Mouse (Mus musculus) testis, adult 2 months (tissue): ENCODE data around the gene Stk10.

Experiments used
- CTCF ChIP-seq: fragments of 200-500 bp; IDR thresholded peaks from 2 replicates; pipeline ENCODE4 v1.5.1; 2012; ENCODE audit warnings: low read depth, mild to moderate bottlenecking, inconsistent platforms, low read length, moderate library complexity; ENCODE audit not compliant: control insufficient read depth, insufficient read depth, insufficient replicate concordance
- POLR2A ChIP-seq: fragments of 200-500 bp; IDR thresholded peaks from 2 replicates; pipeline ENCODE4 v1.6.1; 2012; ENCODE audit warnings: low read depth, mild to moderate bottlenecking, inconsistent platforms, low read length, moderate library complexity; ENCODE audit not compliant: control insufficient read depth

DNA sequence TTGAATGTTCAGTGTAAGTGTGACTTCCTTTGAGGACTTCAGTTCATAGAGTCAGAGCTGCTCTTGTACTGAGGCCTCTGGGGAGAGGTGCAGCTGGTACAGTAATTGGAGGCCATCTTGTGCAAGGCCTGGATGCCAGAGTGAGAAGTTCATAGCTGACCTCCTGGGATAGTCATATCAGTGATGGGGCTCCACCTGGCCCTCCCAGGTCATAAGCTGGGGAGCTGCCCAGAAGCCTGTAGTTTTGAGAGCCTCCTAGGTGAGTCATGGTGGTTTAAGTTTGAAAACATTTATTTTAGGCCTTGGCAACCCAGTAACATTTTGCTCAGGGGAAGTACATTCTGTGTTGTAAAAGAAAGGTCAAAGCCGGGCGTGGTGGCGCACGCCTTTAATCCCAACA lies 24.9 kb downstream of the Stk10 start:
- TF ChIP-seq CTCF (no peak), POLR2A (no peak)
